Mouse (Mus musculus) stomach, embryonic 15.5 days (tissue): Measurements from ENCODE around the gene Gm45015. TPM values are rescaled to one million over a fixed set of nuclear protein-coding genes. Genes with fewer than 3 reads are reported as not detected.

Experiments
- ATAC-seq: fragments of 200-750 bp; cut with Nextera tagmentation; 2 replicates; pipeline ENCODE4 v1.8.0; 2017; ENCODE audit warnings: low read depth, moderate number of reproducible peaks, moderate TSS enrichment; ENCODE audit not compliant: insufficient read depth, low FRiP score
- H3K27ac ChIP-seq: fragments of 300-500 bp; sonication (generic); 2 replicates; pipeline ENCODE4 v1.5.1; 2015; ENCODE audit warnings: mild to moderate bottlenecking, inconsistent platforms
- H3K27me3 ChIP-seq: fragments of 300-500 bp; sonication (generic); replicated peaks from 2 replicates; pipeline ENCODE4 v1.6.1; 2015; ENCODE audit warnings: inconsistent platforms
- H3K36me3 ChIP-seq: fragments of 300-500 bp; sonication (generic); 2 replicates; pipeline ENCODE4 v1.6.1; 2015; ENCODE audit warnings: inconsistent platforms
- H3K4me1 ChIP-seq: fragments of 300-500 bp; sonication (generic); 2 replicates; pipeline ENCODE4 v1.6.1; 2015; ENCODE audit warnings: inconsistent platforms
- H3K4me2 ChIP-seq: fragments of 300-500 bp; sonication (generic); 2 replicates; pipeline ENCODE4 v1.6.1; 2015; ENCODE audit warnings: mild to moderate bottlenecking, inconsistent platforms
- H3K4me3 ChIP-seq: fragments of 300-500 bp; sonication (generic); replicated peaks from 2 replicates; pipeline ENCODE4 v1.5.1; 2015; ENCODE audit warnings: inconsistent platforms
- H3K9ac ChIP-seq: fragments of 300-500 bp; sonication (generic); 2 replicates; pipeline ENCODE4 v1.6.1; 2015; ENCODE audit warnings: inconsistent platforms
- H3K9me3 ChIP-seq: fragments of 300-500 bp; sonication (generic); 2 replicates; pipeline ENCODE4 v1.6.1; 2016; ENCODE audit warnings: inconsistent platforms
- WGBS: fragments of 180-500 bp; shearing (Covaris S2); methylation state at CpG from one replicate; pipeline ENCODE4 v1.1.7; 2015; 5-methylcytosine and 5-hydroxymethylcytosine counted together
- polyA plus RNA-seq: library from polyadenylated mRNA; unstranded; fragments of >200 nt; fragmentation: Nextera tagmentation; extraction: Ambion mirVana; gene quantifications from 2 replicates; pipeline ENCODE4 v1.2.1, GENCODE M21; 2015

Gm45015 gene
- not detected in 2 replicates for polyA plus RNA-seq

- Histone ChIP-seq H3K4me2 (no peak within 1 kb of the TSS), H3K9me3 (no peaks in the 10 kb centered on the region), H3K27ac (no peak within 1 kb of the TSS), H3K27me3 (no peaks in the 10 kb centered on the region), H3K36me3 (no peaks in the 10 kb centered on the region), H3K9ac (no peak within 1 kb of the TSS), H3K4me3 (no peak within 1 kb of the TSS), H3K4me1 (no peaks in the 10 kb centered on the region)
- 87% methylated on average over 4 of the region's 4 CpGs for WGBS
- ATAC-seq, result no peak
These were observed at the start of gene Gm45015 for GRCm38 (mm10) chrX:73336740-73337139. Gene Gm45015 (minus strand): TSS chrX:73336840.

- Histone ChIP-seq H3K9ac (no peak overlapping the region), H3K4me3 (no peak overlapping the region), H3K36me3 (no peaks in the 10 kb centered on the region), H3K4me2 (no peak overlapping the region), H3K9me3 (no peaks in the 10 kb centered on the region), H3K27ac (no peak overlapping the region), H3K27me3 (no peaks in the 10 kb centered on the region), H3K4me1 (no peaks in the 10 kb centered on the region)
- ATAC-seq, result no peak
- 10% methylated on average over 1 of the region's 1 CpGs for WGBS
These were observed 48.3 kb upstream of the Gm45015 start for GRCm38 (mm10) chrX:73384924-73385323.

GRCm38 (mm10) chrX:73384419-73384818 is 47.8 kb upstream of the Gm45015 start:
- 70% methylated on average over 6 of the region's 6 CpGs for WGBS
- Histone ChIP-seq H3K27me3 (no peaks in the 10 kb centered on the region), H3K9me3 (no peaks in the 10 kb centered on the region), H3K9ac (no peak overlapping the region), H3K4me2 (no peak overlapping the region), H3K4me3 (no peak overlapping the region), H3K36me3 (no peaks in the 10 kb centered on the region), H3K27ac (no peak overlapping the region), H3K4me1 (no peaks in the 10 kb centered on the region)
- ATAC-seq, result no peak

- Histone ChIP-seq H3K4me1 (no peaks in the 10 kb centered on the region), H3K9me3 (no peaks in the 10 kb centered on the region), H3K27me3 (no peaks in the 10 kb centered on the region), H3K4me3 (no peak overlapping the region), H3K9ac (no peak overlapping the region), H3K4me2 (no peak overlapping the region), H3K27ac (no peak overlapping the region), H3K36me3 (no peaks in the 10 kb centered on the region)
- no peak for ATAC-seq
These were observed 26.7 kb upstream of the Gm45015 start for GRCm38 (mm10) chrX:73363291-73363690.

- no peaks in the 10 kb centered on the region for H3K9me3 ChIP-seq
- H3K4me1 ChIP-seq, result no peaks in the 10 kb centered on the region
- H3K27ac ChIP-seq, result no peak overlapping the region
- no peak overlapping the region for H3K9ac ChIP-seq
- ATAC-seq, result no peak
- no peaks in the 10 kb centered on the region for H3K27me3 ChIP-seq
- no peak overlapping the region for H3K4me2 ChIP-seq
- WGBS, result 75% methylated on average over 1 of the region's 1 CpGs
- peaks cover 15% of the 10 kb centered on the region; the same call in 1 of the 2 replicates for H3K36me3 ChIP-seq
- H3K4me3 ChIP-seq, result no peak overlapping the region
These were observed 20.1 kb upstream of the Gm45015 start for GRCm38 (mm10) chrX:73356719-73357118.

- Histone ChIP-seq H3K4me2 (no peak overlapping the region), H3K27ac (no peak overlapping the region), H3K4me3 (no peak overlapping the region), H3K9ac (no peak overlapping the region), H3K9me3 (no peaks in the 10 kb centered on the region), H3K27me3 (no peaks in the 10 kb centered on the region), H3K36me3 (peaks cover 15% of the 10 kb centered on the region; the same call in 1 of the 2 replicates), H3K4me1 (no peaks in the 10 kb centered on the region)
- 88% methylated on average over 2 of the region's 2 CpGs for WGBS
- ATAC-seq, result no peak
These were observed 19.5 kb upstream of the Gm45015 start for GRCm38 (mm10) chrX:73356163-73356562.

- ATAC-seq, result no peak
- no peaks in the 10 kb centered on the region for H3K27me3 ChIP-seq
- H3K27ac ChIP-seq, result no peak overlapping the region
- H3K9me3 ChIP-seq, result no peaks in the 10 kb centered on the region
- no peak overlapping the region for H3K4me3 ChIP-seq
- WGBS, result 69% methylated on average over 1 of the region's 1 CpGs
- no peak overlapping the region for H3K9ac ChIP-seq
- H3K36me3 ChIP-seq, result no peaks in the 10 kb centered on the region
- H3K4me1 ChIP-seq, result no peaks in the 10 kb centered on the region
- H3K4me2 ChIP-seq, result no peak overlapping the region
These were observed 7.7 kb upstream of the Gm45015 start for GRCm38 (mm10) chrX:73344346-73344745.

GRCm38 (mm10) chrX:73343802-73344201 is 7.2 kb upstream of the Gm45015 start:
- H3K4me2 ChIP-seq, result peak overlapping the region; percentile 51
- no peak for ATAC-seq
- 63% methylated on average over 1 of the region's 1 CpGs for WGBS
- no peaks in the 10 kb centered on the region for H3K9me3 ChIP-seq
- H3K4me3 ChIP-seq, result no peak overlapping the region
- H3K9ac ChIP-seq, result no peak overlapping the region
- no peaks in the 10 kb centered on the region for H3K4me1 ChIP-seq
- no peaks in the 10 kb centered on the region for H3K27me3 ChIP-seq
- no peaks in the 10 kb centered on the region for H3K36me3 ChIP-seq
- no peak overlapping the region for H3K27ac ChIP-seq

GRCm38 (mm10) chrX:73342941-73343735 is 6.5 kb upstream of the Gm45015 start:
- Histone ChIP-seq H3K27me3 (no peaks in the 10 kb centered on the region), H3K4me1 (no peaks in the 10 kb centered on the region), H3K9ac (peak overlapping the region; percentile 58), H3K36me3 (no peaks in the 10 kb centered on the region), H3K9me3 (no peaks in the 10 kb centered on the region), H3K27ac (peak overlapping the region; percentile 68; the same call in 1 of the 2 replicates), H3K4me2 (peak overlapping the region; percentile 51), H3K4me3 (peak overlapping the region; percentile 61)
- peak; percentile 40; the same call in 1 of the 2 replicates for ATAC-seq
- WGBS, result 17% methylated on average over 15 of the region's 15 CpGs

- H3K36me3 ChIP-seq, result no peaks in the 10 kb centered on the region
- WGBS, result 18% methylated on average over 35 of the region's 37 CpGs
- H3K9ac ChIP-seq, result peak within 1 kb of the TSS; percentile 58
- H3K27ac ChIP-seq, result peak within 1 kb of the TSS; percentile 68
- no peaks in the 10 kb centered on the region for H3K9me3 ChIP-seq
- peak within 1 kb of the TSS; percentile 51 for H3K4me2 ChIP-seq
- no peaks in the 10 kb centered on the region for H3K4me1 ChIP-seq
- H3K27me3 ChIP-seq, result no peaks in the 10 kb centered on the region
- peak within 1 kb of the TSS; percentile 61 for H3K4me3 ChIP-seq
- ATAC-seq, result peak; percentile 96
These were observed 5.8 kb upstream of the Gm45015 start, which contains the start of gene Zfp275 for GRCm38 (mm10) chrX:73342483-73342895. Gene Zfp275 (plus strand): TSS chrX:73342621.

- no peak for ATAC-seq
- Histone ChIP-seq H3K36me3 (no peaks in the 10 kb centered on the region), H3K27me3 (no peaks in the 10 kb centered on the region), H3K4me2 (peak overlapping the region; percentile 51), H3K4me1 (no peaks in the 10 kb centered on the region), H3K4me3 (peak overlapping the region; percentile 61), H3K27ac (no peak overlapping the region), H3K9ac (no peak overlapping the region), H3K9me3 (no peaks in the 10 kb centered on the region)
- WGBS, result 32% methylated on average over 3 of the region's 3 CpGs
These were observed 5.4 kb upstream of the Gm45015 start for GRCm38 (mm10) chrX:73342068-73342467.

GRCm38 (mm10) chrX:73341473-73341872 is 4.8 kb upstream of the Gm45015 start:
- no peaks in the 10 kb centered on the region for H3K27me3 ChIP-seq
- WGBS, result 53% methylated on average over 1 of the region's 1 CpGs
- no peak for ATAC-seq
- no peak overlapping the region for H3K9ac ChIP-seq
- H3K36me3 ChIP-seq, result no peaks in the 10 kb centered on the region
- H3K4me1 ChIP-seq, result no peaks in the 10 kb centered on the region
- H3K27ac ChIP-seq, result no peak overlapping the region
- H3K4me3 ChIP-seq, result no peak overlapping the region
- H3K4me2 ChIP-seq, result no peak overlapping the region
- H3K9me3 ChIP-seq, result no peaks in the 10 kb centered on the region
